ENCODE assay signal across 31 mouse cellular contexts in genomic region chr19:46240246-46240645, GRCm38 (mm10).
DNase-seq lines count a peak whose midpoint lies in the region; ATAC-seq lines count a peak whose summit lies in the region.
"Had no signal": no experiment of that assay in that cellular context is flagged by ENCODE, and none has a peak within 500 bp of the region (broad histone marks: within the 10 kb centered on the region; RNA-seq: fewer than 3 reads in every experiment).

No protein-coding gene starts in this region.

- no peak overlapping the region for H3K27ac ChIP-seq in intestine, embryonic 15.5 days
- H3K27ac ChIP-seq: embryonic facial prominence, embryonic 12.5 days; gastrocnemius, adult 2 months; hindbrain, embryonic 10.5 days; kidney, postnatal 0 days; liver, embryonic 15.5 days; lung, embryonic 15.5 days; macrophage; midbrain, embryonic 10.5 days; midbrain, embryonic 15.5 days; neural tube, embryonic 15.5 days had no signal

- DNase-seq in lung, postnatal 25 days (ENCODE audit: low spot score) = peak; percentile 26
- no peak for DNase-seq in lung, postnatal 10 days
- DNase-seq in B cell, adult 2 months = peak; percentile 70 to 74
- DNase-seq in splenic B cell, adult 2 months (ENCODE audit: low read depth, low spot score) = peak; percentile 86
- no peak for DNase-seq in urinary bladder, postnatal 36 days (ENCODE audit: low spot score in 2 of 2)
- DNase-seq: adrenal gland, postnatal 10 days; cerebellum, adult 8-10 months; cerebellum, postnatal 25 days; gastrocnemius, adult 2 months; gastrocnemius, postnatal 36 days; heart, postnatal 14 days; kidney, adult 2 months; kidney, postnatal 4 days; left cerebral cortex, postnatal 4 days; right cerebral cortex, adult 18-20 months; thymus, postnatal 14 days had no signal

- no peaks in the 10 kb centered on the region for H3K4me1 ChIP-seq in intestine, embryonic 15.5 days (replicated peaks)
- H3K4me1 ChIP-seq: hindbrain, embryonic 10.5 days; lung, embryonic 15.5 days had no signal

- WGBS in intestine, embryonic 15.5 days = 51% methylated on average over 2 of the region's 2 CpGs

- H3K36me3 ChIP-seq in splenic B cell, adult 2 months (ENCODE audit: control insufficient read depth, insufficient read depth, low read length, poor library complexity, severe bottlenecking) = 0 out of 2 replicates have a peak, but pooled peaks cover 2% of the 10 kb centered on the region
- no peaks in the 10 kb centered on the region for H3K36me3 ChIP-seq in intestine, embryonic 15.5 days
- H3K36me3 ChIP-seq: hindbrain, embryonic 10.5 days; lung, embryonic 15.5 days; midbrain, embryonic 10.5 days; midbrain, embryonic 15.5 days; neural tube, embryonic 15.5 days had no signal

- peak; percentile 91 for ATAC-seq in granulocyte monocyte progenitor cell, adult 5-6 weeks (replicated peaks; ENCODE audit: poor library complexity, severe bottlenecking)
- ATAC-seq in intestine, embryonic 15.5 days = no peak
- ATAC-seq: forebrain, embryonic 14.5 days; hindbrain, embryonic 16.5 days; midbrain, embryonic 15.5 days; Patski had no signal

- no peak overlapping the region for H3K9ac ChIP-seq in intestine, embryonic 15.5 days
- H3K9ac ChIP-seq: embryonic facial prominence, embryonic 12.5 days; liver, embryonic 15.5 days; lung, embryonic 15.5 days; midbrain, embryonic 15.5 days; neural tube, embryonic 15.5 days had no signal

- H3K9me3 ChIP-seq in intestine, embryonic 15.5 days = no peaks in the 10 kb centered on the region
- H3K9me3 ChIP-seq: embryonic facial prominence, embryonic 12.5 days; G1E; hindbrain, embryonic 10.5 days; liver, embryonic 15.5 days; lung, embryonic 15.5 days; midbrain, embryonic 10.5 days; midbrain, embryonic 15.5 days; neural tube, embryonic 15.5 days had no signal

- H3K27me3 ChIP-seq in splenic B cell, adult 2 months (ENCODE audit: control insufficient read depth, insufficient read depth, low read length, poor library complexity, severe bottlenecking) = no peaks in the 10 kb centered on the region
- no peaks in the 10 kb centered on the region for H3K27me3 ChIP-seq in intestine, embryonic 15.5 days (replicated peaks)
- H3K27me3 ChIP-seq: embryonic facial prominence, embryonic 12.5 days; liver, embryonic 15.5 days; lung, embryonic 15.5 days; midbrain, embryonic 15.5 days; neural tube, embryonic 15.5 days; Patski had no signal

- no peak overlapping the region for H3K4me2 ChIP-seq in intestine, embryonic 15.5 days (replicated peaks)
- H3K4me2 ChIP-seq: embryonic facial prominence, embryonic 12.5 days; liver, embryonic 15.5 days; lung, embryonic 15.5 days; midbrain, embryonic 15.5 days; neural tube, embryonic 15.5 days had no signal

- H3K4me3 ChIP-seq in intestine, embryonic 15.5 days (replicated peaks) = no peak overlapping the region
- H3K4me3 ChIP-seq: embryonic facial prominence, embryonic 12.5 days; gastrocnemius, adult 2 months; hindbrain, embryonic 10.5 days; liver, embryonic 15.5 days; lung, embryonic 15.5 days; midbrain, embryonic 10.5 days; midbrain, embryonic 15.5 days; neural tube, embryonic 15.5 days had no signal

Comparison
In these comparisons a context has a peak if more than half of its experiments do, and no peak if none do; other contexts are left out.
1. DNase-seq: peak in lung, postnatal 25 days (single experiment), B cell, adult 2 months (2 of 2) and splenic B cell, adult 2 months (single experiment); none in lung, postnatal 10 days (single experiment) and urinary bladder, postnatal 36 days (0 of 2).